Mouse (Mus musculus) left cerebral cortex, postnatal 4 days (tissue): ENCODE results near the gene Nwd2. TPM values are rescaled to one million over a fixed set of nuclear protein-coding genes. Genes with fewer than 3 reads are reported as not detected.

Source experiments
- DNase-seq: peaks from one replicate; pipeline ENCODE4 v3.0.0-alpha.2; 2022
- intact Hi-C: fragments of 180-260 bp; cut with DNase I; formaldehyde crosslinking; loops from one replicate; pipeline ENCODE4 v1.15.1; 2025
- total RNA-seq, 2 experiments: library from RNA; stranded (reverse); gene quantifications; 2 replicates each; pipeline ENCODE4 v1.2.3; 2021

The Nwd2 gene
- total RNA-seq, 2 experiments from 2014 or later = 71.1 to 80.2 TPM

DNA sequence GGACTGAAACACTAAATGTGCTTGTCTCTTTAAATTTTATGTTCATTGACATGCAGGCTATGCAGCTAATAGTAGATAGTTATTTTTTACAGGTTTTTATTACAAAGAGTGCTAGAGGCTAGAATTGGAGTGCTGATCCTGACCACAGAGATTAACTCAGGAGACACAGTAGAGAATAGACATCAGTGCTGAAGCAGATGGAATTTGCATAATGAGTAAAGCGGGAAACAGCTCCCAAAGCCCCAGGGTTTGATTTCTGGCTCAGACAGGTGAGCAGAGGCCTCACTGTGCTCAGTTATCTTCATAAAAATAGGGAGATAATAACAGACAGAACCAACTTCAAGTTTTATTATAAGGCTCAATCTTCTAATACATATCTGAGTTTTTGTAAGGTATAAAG is 99.9 kb downstream of the Nwd2 start:
- DNase-seq = no peak
- intact Hi-C loops = no loop called here

DNA sequence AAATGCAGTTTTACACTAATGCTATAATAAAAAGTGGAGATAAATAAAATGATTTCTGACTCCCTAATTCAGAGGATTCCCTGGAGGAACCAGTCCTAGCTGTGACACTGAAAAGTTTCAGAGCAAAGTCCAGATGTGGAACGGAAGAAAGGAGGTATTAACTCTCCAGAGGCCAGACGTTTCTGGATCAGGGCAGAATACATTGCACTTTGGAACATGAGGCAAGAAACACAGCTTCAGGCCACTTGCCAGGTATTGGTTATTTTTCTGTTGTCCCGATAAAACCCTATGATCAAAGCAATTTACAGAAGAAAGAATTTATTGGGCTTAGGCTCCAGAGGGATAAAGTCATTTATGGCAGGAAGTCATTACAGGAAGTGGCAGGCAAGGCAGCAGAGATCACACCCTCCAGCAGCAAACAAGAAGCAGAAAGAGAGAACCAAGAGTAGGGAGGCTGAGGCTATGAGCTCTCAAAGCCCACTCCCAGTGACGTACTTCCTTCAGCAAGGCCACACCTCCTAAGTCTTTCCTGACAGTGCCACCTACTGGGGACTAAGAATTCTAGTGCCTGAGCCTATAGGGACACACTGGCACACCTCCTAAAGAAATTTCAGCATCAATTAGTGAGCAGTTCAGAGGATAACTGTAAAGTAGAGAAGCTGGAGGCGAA is 106.3 kb downstream of the Nwd2 start:
- DNase-seq = no peak
- intact Hi-C loops = no loop called here

DNA sequence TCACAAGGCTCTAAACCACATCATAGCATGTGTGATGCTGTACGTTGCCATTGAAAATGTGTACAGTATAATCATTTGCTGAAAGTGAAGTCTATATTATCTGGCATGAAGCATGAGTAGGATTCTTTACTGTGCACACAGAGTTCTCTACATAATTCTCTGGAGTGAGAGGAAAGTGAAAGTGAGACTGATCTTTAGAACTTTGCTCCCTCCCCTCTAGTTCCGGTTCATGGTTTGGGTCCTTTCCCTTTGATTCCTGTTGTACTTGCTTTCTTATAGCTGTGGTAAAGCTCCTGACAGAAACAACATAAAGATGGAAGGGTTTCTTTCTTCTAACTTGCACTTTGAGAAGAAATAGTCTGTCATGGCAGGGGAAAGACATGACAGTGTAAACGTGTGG is 107.0 kb downstream of the Nwd2 start:
- intact Hi-C loops = no loop called here
- DNase-seq = no peak

DNA sequence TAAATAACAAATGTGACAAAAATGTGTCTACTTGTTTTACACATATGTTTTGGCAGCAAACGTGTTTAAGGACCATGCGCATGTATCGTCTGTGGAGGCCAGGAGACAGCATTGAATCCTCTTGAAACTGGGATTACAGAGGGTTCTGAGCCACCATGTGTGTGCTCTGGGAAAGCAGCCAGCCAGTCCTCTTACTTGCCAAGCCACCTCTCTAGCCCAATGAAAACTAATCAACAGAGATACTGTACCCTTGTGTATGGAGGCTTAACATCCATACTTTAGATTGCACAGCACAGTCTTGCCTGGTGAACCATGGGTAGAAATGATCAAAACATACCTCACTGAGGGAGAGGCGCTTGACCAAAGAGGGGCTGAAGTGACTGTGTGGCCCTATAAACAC is 117.0 kb downstream of the Nwd2 start:
- DNase-seq = peak; percentile 54
- intact Hi-C loops = loop anchor here (5.0 to 10.0 kb wide), 2 partner anchors 91 to 869 kb away; no protein-coding TSS in a partner anchor

DNA sequence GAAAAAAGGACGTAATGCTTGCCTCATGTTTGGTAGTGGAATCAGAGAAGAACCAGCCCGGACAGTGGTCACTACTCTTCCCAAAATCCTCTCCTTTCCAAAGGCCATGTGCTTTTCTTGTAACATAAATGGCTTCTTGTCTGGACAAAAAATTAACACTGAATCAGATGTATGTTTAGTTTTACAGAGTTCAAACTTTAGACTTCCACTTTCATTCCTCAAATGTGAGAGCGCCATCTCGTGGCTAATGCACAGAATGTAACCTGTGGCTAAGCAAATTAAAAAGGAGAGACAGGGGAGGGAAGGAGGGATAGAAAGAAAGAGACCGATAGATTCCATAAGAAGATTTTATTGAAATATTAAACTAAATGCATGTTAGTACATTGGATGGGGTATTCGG is 117.8 kb downstream of the Nwd2 start:
- peak; percentile 50 for DNase-seq
- intact Hi-C loops = loop anchor here (5.0 to 10.0 kb wide), 2 partner anchors 92 to 869 kb away; no protein-coding TSS in a partner anchor

DNA sequence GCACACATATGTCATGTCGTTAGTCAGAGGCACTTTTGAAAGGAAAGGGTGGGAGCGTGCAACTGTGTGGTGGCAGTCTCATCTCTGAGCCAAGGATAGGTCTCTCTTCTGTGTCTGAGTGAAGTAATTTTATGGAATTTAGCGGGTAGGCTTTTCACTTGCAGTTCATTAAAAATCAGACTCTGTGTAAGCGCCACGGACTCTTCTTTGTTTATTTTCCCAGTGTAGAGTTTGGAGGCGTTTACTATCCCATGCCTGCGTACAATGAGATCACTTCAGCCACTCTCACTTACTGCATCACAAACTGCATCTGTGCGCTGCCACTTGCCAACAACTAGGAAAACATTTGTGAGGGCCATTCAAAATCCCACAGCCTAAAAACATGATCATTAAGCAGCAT is 118.6 kb downstream of the Nwd2 start:
- no peak for DNase-seq
- intact Hi-C loops = loop anchor here (5.0 to 10.0 kb wide), 2 partner anchors 93 to 870 kb away; no protein-coding TSS in a partner anchor

DNA sequence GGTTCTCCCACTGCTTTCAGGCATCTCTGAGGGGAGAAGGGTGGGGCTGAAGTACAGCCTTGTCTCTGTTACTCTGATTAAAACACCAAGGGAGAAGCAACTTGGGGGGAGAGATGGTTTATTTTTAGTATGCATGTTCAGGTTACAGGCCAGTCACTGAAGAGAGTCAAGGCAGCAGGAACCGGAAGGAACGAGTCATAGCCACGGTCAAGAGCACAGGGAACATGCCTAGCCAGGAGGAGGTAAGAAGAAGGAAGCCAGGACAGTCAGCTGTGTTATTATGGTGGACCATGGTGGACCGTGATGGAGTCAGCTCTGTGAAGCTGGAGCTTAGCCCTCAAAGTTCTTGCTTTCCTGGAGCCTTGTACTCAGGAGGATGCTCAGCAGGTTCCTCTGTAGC is 119.3 kb downstream of the Nwd2 start:
- intact Hi-C loops = loop anchor here (5.0 to 10.0 kb wide), 2 partner anchors 93 to 871 kb away; no protein-coding TSS in a partner anchor
- DNase-seq = no peak

DNA sequence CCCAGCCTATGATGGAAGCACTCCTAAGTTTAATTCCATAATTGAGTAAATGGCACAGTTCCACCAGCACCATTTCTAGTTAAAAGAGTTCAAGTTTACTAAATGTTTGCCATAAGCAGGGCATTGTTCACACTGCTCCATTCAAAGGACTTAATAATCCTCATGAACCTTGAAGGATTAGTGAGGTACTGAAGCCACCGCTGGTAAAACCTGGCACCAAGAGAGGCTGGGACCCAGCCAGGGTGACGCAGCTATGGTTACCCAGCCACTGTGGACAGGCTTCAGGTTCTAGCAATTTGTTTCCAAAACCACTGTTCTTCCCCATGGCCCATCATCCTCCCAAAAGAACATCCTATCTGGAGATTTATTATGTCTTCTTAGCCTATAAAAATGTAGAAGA is 124.1 kb downstream of the Nwd2 start:
- intact Hi-C loops = no loop called here
- no peak for DNase-seq

DNA sequence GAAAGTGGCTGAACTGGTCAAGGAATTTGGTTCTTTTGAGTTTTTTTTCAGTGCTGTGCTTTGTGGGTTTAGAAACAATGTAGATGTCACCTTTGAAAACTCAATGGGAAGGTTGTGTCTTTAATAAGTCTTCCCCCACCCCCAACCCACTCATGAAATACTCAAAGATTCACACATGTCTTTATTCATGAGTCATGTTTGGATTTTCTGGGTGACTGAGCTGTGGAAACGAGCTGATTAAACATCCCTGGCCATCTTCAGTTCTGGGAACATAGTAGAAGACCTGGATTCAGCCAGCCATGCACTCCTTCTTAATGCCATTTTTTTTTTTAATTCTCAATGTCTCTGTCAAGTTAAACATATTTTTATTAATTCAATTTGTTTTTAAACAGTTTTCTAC is 124.7 kb downstream of the Nwd2 start:
- DNase-seq = no peak
- intact Hi-C loops = no loop called here

DNA sequence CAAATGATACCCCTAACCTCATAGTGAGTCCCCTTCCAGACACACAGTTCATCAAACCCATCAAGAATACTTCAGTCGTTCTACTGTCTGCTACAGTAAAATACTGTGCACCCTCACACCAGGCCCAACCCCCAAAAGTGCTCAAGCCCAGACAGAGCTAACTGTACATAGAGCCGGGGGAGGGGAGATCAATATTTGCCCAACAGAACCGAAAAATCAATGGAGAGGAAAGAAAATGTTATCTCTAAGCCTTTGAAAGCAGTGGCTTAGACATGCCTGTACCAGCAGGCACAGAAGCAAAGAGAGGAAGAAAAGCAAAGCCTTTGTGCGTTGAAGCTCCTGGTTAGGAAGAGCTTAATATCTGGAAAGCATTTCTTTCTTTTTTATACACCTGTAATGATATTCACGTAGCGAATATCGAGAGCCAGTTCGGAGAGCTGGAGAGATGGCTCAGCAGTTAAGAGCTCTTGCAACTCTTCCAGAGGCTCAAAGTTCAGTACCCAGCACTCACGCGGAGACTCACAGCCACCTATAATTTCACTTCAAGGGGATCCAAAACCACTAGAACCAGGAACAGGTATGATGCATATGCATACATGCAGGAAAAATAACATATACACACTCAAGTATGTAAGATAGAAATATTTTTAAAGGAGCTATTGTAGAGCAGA is 139.4 kb downstream of the Nwd2 start:
- no peak for DNase-seq
- intact Hi-C loops = no loop called here

DNA sequence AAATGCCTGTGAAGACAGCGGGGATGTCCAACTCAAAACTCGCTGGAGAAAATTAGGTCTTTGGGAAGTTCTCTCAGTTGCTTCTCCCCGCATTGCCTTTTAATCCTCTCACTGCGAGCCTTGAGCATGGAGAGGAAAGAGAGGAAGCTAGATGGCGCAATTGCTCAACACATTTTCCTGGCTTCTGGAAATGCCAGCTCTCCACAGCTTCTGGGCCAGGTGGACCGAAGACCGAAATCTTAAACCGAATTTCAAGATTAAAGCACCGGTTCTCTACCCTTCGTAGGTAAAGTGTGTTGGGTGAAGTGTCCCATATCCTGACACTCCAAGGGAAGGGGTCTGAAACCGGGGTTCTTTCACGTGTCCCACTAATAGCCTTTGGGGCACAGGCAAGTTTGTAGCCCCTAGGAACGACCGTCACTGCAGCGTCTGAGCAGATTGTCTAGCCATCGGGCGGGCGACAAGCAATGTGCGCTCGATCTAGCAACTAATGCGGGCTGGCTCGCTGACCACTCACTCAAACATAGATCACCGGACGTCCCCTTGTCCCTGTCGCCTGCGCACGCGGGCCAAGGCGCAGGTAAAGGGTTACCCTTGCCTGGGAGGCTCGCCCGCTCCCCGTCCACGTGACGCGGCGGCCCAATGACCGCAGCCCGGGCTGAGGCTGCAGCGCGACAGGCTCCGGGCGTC is 163.1 kb downstream of the Nwd2 start, which contains the start of gene 0610040J01Rik:
Gene 0610040J01Rik, plus strand, starts transcription at position 545 of the 690 bp plus-strand sequence.
- intact Hi-C loops = loop anchor here (5.0 kb wide), 1 partner anchor 75 kb away; no protein-coding TSS in a partner anchor
- DNase-seq = peak; percentile 48

DNA sequence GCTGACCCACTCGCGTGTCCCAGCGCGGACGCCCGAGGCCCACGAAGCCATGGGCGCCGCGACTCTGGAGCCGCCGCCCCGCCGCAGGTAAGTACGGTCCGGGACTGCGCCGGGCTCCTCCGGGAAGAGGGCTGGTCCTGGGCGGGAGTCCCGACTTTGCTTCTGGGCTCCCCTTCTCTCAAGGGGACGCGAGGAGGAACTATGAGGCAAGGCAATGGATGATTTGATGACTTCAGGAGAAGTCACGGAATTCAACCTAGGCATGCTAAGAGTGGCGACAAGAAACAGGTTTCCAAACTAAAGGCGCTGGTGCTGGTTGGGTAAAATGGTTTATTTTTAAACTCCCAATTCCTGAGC is 163.6 kb downstream of the Nwd2 start:
- intact Hi-C loops = loop anchor here (5.0 kb wide), 1 partner anchor 75 kb away; no protein-coding TSS in a partner anchor
- no peak for DNase-seq

DNA sequence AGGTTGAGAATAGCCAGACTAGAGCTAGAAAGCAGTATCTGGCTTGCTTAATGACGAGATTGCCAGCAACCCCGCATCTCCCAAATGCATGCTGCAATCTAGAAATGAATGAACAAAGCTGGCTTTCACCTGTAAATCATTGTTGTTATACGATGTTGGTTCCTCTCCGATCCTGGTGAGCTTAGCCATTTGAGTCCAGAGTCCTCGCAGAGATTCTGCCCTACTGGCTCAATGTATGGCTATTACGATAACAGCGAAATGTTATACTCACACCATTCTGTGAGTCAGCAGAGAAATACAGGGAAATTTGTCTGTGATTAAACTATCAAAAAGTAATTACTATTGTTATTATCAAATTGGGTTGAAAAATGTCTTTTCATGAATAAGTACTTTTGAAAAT is 167.7 kb downstream of the Nwd2 start:
- intact Hi-C loops = no loop called here
- no peak for DNase-seq

DNA sequence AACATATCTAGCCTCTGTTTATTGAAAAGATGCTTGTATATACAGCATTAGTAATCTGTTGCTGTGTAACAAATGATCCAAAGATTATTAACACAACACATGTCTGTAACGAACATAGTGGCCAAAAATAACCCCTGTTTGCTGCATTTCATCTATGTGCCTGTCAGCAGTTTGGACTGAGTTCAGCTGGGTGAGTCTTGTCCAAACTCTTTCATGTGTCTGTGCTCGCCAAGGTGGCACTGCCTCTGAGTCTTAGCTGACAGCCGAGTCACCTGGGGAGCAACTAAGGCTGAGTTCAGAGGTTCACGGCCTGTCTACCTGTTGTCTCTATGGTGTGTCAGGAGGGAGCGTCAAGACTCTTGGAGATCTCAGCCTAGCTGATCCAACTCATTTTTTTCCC is 168.4 kb downstream of the Nwd2 start:
- intact Hi-C loops = no loop called here
- no peak for DNase-seq

DNA sequence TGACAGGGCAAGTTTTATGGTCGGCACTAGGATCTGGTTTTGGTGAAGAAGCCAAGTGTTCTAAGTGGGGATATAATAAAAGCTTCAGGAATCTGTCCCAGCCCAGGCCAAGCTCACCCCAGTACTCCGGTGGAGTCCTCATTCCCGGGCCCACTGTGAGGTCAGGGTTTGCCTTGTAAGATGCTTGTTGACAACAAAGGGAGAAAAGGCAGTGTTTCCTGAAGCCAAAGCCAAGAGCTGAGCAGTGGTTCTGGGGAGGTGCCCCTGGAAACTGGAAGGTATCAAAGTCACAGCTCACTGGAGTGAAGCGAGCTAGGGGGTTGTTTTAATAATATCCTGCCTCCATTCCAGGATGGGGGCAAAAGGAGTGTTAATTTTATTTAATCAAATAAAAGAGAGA is 170.1 kb downstream of the Nwd2 start:
- intact Hi-C loops = no loop called here
- no peak for DNase-seq

DNA sequence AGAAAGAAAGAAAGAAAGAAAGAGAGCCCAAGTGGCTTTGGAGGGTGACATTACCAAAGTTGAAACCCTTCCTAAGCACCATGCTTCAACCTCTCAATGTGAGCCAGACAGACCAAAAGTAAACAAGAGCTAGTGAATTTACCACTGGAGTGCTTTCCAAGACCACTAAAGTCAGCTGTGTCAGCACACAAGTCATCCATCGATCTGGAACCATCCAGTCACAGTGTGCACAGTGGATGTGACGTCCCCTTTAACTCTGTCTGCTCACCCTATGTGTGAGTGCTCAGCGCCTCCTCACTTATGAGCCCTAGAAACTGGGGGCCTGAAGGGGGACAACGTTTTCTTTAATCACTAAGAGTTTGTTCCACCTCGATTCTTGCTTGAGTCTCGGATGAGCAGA is 170.6 kb downstream of the Nwd2 start:
- intact Hi-C loops = no loop called here
- no peak for DNase-seq

DNA sequence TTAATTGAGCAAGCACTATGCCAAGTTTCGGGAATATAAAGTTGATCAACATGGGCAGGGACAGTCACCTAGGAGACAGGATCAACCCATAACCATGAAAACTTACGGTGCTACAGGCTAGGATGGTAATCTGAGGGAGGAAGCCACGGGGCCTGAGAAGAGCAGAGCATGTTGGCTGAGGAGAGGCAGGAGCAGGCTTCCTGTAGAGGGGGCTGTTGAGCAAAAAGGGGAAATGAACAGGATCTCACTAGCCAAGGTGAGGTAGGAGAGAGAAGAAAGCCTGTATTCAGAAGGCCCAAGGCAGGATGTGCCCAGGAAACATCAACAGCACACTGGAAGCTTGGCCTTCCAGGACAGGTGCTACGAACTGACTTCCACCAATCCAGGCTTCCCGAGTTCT is 172.3 kb downstream of the Nwd2 start:
- intact Hi-C loops = no loop called here
- DNase-seq = no peak

DNA sequence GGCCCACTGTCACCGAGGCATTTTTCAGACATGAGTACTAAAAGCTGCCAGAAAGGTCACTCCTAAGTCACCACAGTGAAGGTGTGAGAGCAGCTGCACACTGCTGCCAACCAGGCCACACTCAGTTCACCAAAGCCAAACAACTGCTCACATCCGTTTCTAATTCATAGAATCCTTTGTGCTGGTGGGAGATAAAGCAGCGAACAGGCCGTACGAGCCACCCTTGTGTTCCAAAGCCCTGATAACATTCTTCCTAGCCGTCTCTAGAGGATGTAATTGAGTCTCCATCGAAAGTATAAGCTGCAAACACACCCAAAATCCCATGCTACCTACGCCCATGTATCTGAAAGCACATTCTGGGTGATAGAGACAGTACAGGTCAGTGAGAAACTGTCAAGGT is 173.0 kb downstream of the Nwd2 start:
- DNase-seq = no peak
- intact Hi-C loops = no loop called here

DNA sequence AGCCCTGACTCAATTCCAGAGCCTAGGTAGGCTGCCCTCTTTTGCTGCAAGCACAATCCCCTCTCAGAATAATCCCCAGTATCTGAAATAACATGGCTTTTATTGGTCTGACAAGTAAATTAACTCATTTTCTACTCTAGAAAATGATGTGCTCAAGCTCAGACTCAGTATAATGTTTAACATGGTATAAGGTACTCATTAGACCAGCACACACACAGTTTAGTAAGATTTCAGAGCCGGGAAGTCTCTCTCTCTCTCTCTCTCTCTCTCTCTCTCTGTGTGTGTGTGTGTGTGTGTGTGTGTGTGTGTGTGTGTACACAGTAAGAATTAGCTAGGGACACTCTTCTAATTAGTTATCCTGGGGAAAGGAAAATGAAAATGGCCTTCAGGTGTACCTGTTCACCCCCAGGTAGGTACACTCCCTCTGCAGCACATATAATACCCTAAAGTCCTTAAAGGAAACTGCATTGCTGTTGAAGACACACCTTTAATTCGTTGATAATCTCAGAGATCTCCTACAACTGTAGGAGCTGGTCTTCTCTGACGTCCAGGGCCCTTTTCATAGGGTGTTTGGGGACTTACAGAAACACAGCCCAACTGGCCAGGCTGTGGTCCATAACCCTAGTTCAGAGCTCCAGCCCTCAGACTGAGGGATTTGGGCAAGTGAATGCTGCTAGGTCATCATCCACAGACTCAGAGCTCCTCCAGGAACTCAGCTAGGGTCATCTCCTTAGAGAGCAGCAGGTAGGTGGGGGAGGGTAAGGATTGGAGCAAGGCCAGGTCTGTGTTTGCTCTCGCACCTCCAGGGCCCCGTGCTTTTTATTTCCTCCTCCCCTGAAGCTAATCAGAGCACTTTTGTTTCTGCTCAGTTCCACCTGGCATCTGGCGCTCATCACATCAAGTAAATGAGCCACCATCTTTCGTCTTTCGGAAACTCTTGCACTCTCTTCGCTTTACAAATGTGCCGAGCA is 174.7 kb downstream of the Nwd2 start:
- intact Hi-C loops = no loop called here
- DNase-seq = no peak

DNA sequence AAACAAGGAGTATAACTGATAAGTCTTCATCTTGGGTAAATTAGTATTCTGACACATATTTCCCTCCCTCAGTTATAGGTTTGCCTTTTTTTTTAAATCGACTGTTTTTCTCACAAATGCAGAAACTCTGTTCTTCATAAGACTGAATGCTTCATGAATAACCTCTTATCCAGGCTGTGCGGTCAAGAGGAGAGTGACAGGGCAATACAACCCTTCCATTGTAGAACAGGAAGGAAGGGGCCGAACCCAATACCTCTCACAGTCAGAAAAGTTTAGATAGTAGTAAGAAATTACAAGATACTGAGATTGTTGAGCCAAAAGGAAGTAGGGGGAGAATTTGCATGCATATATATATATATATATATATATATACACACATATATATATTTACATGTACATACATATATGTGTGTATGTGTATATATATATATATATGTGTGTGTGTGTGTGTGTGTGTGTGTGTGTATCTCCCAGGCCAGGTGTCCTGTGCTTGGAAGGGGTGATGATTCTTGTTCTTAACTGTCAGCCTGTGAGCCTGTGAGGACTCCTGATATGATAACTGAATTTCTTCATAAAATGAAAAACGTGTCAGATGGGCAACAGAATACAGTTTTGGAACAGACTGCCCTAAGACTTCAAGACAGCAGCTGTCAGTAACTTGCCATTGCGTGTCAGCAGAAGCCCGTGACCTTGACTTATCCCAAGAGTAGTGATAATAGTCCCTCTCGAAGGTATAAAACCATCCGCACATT is 175.9 kb downstream of the Nwd2 start:
- intact Hi-C loops = no loop called here

More for the DNA sequence above, 175.9 kb downstream of the Nwd2 start:
- DNase-seq = no peak
